Mouse (Mus musculus): ENCODE measurements around the gene Alkbh6.

The Alkbh6 gene

DNA sequence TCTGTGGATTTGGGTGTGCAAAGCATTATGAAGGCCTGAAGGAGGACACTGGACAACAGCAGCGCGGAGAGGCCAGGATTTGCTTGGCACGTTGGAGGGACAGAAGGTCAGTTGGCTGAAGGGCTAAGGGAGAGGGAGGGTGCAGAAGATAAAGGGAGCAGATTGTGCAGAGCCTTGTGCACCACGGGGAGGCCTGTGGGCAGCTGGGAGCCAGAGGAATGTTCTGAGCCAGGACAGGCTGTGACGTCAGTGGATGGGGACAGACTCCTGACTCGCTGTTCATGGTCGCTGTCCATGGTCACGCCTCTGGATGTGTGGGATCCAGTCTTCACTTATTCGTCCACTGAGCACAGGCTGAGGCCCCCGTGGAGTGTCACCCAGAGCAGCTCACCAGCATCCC lies 13.4 kb upstream of the Alkbh6 start:
- DNase-seq (ENCODE audit: low spot score): no peak

DNA sequence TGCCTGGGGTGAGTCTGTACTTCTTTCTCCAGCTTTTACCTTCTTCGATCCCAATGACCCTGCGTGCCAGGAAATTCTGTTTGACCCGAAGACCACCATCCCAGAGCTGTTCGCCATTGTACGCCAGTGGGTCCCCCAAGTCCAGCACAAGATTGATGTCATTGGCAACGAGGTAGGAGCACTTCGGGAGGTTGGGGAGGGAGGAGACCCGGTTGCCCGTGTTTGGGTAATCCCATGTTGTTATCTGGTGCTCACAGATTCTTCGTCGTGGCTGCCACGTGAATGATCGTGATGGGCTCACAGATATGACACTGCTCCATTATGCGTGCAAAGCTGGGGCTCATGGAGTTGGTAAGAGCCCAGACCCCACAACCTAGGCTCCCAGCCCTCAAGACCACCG lies 11.7 kb upstream of the Alkbh6 start:
- no peak for DNase-seq (ENCODE audit: low spot score)

DNA sequence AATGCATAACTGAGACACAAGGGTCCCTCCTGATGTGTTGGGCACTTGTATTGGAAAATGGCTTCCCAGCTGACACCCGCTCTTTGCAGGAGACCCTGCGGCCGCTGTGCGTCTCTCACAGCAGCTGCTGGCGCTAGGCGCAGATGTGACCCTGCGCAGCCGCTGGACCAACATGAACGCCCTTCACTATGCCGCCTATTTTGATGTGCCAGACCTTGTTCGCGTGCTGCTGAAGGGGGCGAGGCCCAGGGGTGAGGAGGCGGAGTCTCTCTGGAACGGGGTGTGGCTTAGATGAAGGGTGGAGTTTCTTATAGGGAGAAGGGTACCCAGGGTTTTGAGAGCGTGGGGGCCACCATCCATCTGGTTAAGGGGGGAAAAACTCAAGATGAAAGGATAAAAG lies 11.3 kb upstream of the Alkbh6 start:
- DNase-seq (ENCODE audit: low spot score): no peak

DNA sequence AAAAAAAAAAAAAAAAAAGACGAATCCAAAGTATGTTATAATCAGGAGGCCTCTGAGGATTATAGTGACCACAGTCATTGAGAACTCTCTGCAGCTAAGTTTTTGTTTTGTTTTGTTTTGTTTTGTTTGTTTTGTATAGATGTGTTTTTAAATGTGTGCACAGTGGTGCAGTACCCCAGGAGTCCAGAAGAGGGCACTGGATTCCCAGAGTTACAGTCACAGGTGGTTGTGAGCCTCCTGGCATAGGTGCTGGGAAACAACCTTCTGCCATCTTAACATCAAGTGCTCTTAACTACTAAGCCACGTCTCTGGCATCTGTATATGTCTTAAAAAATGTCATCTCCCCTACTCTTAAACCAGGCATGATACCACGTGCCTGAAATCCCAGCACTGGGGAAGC lies 7.6 kb upstream of the Alkbh6 start:
- peak; percentile 66 for DNase-seq (ENCODE audit: low spot score)

DNA sequence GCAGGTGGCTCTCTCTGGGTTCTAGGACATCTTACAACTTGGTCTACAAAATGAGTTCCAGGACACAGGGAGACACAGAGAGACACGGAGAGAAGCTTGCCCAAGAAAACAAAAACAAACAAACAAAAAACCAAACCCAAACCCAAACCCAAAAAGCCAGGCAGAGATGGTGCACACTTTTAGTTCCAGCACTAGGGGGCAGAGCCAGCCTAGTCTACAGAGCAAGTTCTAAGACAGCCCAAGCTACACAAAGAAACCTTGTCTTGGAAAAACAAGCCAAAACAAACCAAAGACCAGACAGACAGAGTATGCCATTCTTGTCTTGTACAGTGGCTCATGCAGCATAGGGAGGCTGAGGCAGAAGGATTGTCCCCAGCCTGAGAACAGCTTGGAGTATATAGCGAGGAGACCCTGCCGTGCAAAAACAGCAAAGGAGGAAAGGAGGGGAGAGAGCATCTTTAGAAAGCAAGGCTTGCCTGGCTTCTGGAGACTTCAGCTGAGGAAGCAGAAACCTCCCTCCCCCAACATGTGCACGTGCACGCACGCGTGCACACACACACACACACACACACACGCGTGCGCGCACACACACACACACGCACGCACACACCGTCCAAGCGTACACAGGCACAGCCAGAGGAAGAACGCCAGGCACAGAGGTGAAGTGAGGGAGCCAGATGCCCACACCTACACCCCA lies 2.3 kb upstream of the Alkbh6 start:
- DNase-seq (ENCODE audit: low spot score): no peak

DNA sequence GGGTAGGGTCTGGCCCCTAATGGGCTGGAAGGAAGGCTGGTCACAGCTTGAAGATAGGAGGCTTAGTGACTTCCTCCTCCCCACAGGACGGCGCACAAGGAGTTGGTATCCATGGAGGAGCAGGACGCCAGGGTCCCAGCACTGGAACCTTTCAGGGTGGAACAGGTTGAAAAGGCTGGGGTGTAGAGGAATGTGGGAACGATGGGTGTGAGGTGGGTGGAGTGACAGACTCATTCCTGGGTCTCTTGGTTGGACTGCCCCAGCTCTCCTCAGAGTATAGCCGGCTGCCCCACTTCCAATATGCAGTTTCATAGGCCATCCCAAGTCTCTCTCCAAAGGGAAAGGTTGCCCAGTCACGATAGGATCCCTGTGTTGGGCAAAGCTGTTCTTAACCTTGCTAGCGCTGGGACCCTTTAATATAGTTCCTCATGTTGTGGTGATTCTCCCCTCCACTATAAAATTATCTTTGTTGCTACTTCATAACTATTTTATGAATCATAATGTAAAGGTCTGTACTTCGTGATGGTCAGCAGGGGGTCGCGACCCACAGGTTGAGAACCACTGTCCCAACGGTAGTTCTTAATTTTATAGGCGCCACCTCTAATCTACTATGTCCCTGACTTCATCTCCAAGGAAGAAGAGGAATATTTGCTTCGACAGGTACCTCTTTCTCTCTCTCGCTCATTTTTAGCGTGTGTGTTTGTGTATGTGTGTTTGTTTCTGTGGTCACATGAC lies 1.0 kb downstream of the Alkbh6 start:
- DNase-seq (ENCODE audit: low spot score): no peak

DNA sequence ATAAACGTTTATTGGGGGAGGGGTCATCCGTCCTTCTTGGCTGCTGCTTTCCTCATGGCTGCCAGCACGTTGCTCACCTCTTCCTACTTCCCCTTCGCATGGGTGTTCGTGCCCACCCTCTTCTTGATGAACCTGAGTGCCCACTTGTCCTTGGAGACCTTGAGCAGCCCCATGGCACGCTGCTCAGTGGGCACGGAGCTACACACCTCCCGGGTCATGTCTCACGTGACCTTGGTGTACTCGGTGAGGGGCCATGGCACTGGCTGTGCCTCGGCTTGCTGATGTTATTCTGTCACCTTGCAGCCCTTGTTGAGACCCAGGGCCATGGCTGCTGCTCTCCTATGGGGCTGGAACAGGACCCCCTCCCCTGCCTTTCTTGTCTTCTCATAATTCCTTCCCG lies 1.6 kb downstream of the Alkbh6 start:
- DNase-seq (ENCODE audit: low spot score): no peak

DNA sequence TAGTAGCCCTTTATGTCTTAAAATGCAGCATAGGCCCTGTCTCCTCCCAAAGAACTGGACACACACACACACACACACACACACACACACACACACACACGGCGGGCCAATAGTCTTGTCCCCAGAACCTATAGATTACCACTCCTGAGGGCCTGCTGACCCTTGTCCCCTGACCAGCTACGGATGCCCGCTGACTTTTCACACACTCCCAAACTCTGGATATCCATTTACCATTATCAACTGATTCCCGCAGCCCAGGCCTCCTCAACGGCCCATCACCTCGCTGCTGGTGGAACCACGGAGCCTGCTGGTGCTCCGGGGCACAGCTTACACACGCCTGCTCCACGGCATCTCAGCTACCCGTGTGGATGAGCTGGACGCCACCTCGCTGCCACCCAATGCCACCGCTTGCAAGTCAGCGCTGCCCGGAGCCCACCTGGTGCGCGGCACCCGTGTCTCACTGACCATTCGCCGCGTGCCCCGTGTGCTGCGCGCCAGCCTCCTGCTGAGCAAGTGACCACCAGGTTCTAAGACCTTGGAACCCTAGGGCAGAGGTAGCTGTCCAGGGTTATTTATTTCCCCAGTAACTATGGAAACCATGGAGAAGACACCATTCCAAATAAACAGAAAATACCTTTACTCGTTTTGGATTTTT lies 5.3 kb downstream of the Alkbh6 start:
- no peak for DNase-seq (ENCODE audit: low spot score)

DNA sequence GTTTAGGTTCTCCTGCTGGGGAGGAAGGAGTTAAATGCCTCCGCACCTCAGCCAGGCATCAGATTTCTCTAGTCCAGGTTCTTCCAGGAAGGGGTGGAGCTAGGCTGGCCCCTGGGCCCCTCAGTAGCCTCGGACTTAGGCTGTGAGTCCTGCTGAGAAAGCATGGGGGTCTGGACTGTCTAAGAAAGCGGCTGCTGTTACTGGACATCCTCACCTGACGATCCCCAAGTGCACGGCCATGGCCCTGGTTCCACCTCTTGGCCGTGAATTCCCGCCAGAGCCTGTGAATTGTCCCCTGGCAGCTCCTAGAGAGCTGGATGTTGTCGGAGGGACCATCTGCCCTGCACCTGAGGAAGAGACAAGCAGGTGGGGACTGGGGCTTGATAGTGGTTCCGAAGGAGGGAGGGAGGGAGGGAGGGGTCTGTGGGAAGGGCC lies 6.2 kb downstream of the Alkbh6 start, which contains the start of gene Syne4:
Syne4 (plus strand) TSS at position 87 of the 435 bp plus-strand sequence.
- DNase-seq (ENCODE audit: low spot score): peak; percentile 31

DNA sequence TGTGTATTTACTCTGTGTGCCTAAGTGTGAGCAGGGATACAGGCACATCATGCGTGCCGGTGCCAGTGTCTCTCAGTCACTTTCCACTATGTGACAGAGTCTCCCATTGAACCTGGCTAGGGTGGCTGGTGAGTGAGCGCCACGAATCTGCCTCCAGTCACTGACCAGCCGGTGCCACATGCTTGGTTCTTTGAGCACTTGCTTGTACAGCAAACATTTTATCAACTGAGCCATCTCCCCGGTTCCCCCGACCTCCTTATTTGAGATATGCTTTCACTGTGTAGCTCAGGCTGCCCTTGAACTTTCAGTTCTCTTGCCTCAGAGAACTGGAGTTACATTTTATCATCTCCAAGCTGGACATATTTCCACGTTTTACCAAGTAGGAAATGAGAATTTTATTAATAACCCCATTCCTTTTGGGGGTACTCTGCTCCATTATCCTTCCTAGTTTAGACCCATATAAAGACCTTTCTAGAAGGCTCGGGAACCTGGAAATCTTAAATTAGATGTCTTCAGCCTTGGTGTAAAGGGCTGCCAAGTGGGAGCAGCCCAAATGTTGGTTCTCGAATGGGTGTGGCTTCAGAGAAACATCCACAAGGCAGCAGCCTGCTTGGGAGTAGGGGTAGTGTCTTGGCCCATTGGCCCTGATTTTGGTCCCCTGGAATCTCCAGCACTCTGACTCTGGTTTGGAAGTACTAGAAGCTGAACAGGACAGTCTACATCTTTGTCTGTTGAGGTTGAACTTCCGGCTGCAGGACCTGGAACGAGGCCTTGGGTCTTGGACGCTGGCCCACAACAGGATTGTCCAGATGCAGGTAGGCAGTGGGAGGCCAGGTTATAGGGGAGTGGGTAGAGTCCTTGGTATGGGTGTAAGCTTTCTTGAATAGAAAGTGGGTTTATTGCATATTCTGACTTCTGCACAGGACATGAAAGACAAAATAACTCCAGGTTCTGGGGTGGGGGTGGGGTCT lies 7.3 kb downstream of the Alkbh6 start:
- DNase-seq (ENCODE audit: low spot score): no peak

DNA sequence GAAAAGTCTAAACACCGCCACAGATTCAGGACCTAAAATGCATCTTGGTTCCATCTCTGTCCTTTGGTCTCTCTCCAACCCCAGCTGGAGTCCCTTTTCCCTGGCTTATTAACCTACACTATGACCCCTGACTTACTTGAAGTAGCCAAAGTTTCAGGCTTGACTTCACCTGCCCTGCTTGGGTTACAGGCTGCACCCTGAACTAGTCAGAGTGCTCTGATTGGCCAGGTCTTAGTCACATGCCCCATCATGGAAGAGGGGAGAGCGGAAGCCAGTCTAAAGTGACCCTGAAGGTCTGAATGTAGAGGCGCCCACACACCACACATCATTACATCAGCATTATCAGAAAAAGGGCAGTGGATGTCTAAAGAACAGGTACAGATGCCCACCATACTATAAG lies 9.6 kb downstream of the Alkbh6 start:
- no peak for DNase-seq (ENCODE audit: low spot score)

DNA sequence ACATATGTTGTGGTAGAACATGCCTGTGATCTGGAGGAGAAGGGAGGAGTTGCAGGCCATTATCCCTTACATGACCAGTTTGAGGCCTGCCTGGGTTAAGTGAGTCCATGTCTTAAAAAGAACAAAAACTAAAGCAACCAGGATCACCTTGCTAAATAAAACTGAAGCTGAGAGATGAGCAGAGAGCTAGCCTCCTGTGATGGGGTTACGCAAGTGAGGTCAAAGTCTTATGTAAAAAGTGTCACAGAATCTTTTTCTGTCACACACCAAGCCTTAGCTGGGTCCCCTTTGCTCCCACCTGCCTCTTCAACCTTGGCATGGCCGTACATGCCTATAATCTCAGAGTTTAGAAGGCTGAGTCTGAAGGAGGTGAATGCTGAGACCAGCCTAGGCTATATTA lies 12.4 kb downstream of the Alkbh6 start:
- DNase-seq (ENCODE audit: low spot score): no peak

DNA sequence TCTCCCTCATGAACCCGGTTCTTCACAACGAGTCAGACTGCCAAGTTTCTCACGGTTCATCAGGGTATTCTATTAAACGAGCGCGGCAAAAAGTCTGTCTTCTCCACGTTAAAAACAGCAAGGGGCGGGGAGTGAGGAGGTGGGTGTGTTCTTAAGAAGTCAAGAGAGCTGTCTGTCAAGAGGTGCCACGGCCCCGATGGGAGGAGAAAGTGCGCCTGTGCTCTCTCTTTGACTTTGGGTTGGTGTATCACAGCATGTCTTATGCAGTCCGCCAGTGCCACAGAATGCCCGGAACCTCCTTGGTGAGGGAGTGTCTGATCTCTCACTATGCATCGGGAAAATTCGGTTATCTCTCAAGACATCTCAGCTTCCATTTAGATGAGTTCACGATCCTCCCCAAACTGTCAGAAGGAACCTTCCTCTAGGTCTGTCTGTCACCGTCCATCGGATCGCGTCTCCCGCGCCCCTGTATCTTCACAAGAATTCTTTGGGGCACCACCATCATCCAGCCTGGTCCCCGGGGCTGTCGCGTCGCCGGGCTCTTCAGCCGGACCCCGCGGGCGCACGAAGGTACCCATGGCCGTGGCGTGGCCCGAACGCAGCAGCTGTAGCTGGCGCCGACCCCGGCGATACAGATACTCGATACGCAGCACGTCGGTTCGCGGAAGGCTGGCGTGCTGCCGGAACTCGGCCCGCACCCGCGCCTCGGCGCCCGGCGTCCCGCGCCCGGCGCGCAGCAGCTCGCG lies 13.2 kb downstream of the Alkbh6 start, which contains the start of gene E130208F15Rik:
E130208F15Rik (plus strand) TSS at position 202 of the 746 bp plus-strand sequence.
- peak; percentile 61 for DNase-seq (ENCODE audit: low spot score)

DNA sequence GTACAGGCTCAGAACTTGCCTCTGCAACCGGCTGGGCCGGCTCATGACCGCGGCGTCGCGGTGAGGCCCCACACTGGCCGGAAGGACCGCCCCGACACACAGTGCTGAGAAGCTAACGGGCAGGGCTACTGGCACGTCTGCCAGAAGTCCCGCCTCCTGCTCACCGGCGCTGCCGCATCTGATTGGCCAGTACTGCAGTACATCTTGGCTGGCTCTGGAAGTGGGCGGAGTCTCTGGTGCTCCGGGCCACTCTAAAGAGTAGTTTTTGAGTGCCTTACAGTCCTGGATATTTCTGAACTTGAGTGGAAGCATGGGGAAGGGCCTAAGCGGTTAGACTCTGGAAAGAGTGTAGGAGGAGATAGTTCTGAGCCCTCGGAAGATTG lies 13.8 kb downstream of the Alkbh6 start:
- peak; percentile 97 for DNase-seq (ENCODE audit: low spot score)

DNA sequence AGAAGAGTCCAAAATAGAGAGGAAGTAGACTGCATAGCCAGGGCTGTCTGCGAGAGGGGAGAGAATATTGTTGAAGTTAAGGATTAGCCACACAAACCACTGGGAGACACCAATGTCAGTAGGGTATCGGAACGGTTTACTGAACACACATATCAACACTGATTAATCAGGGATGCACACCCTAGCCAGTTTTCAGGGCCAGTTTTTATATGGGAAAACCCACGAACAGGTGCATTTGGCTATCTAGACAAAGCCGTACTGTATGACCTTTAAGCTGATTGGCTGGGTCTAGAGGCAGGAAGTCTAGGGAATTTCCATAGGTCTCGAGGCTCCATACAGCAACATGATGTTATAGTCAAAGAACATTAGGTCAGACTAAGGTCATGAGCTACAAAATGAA lies 14.3 kb downstream of the Alkbh6 start:
- peak; percentile 14 for DNase-seq (ENCODE audit: low spot score)

DNA sequence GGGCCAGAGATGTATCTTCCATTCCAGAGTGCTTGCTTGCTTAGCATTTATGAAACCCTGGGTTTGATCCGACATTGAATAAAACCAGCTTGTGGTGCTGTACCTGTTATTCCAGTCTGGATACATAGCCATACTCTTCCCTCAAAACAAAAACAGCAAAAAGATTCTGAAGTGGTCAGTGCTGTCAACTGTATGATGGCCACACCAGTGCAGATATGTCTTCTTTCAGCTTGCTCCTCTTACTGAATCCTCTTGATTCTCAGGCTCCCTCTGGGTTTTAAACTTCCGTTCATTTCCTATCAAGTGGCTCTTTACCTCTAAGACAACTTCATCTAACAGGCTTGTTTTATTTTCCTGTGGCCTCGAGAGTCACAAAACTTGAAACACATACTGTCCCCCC lies 15.3 kb downstream of the Alkbh6 start, which contains the start of gene Sdhaf1:
Sdhaf1 (minus strand) TSS at position 101 of the 400 bp plus-strand sequence.
- DNase-seq (ENCODE audit: low spot score): no peak

DNA sequence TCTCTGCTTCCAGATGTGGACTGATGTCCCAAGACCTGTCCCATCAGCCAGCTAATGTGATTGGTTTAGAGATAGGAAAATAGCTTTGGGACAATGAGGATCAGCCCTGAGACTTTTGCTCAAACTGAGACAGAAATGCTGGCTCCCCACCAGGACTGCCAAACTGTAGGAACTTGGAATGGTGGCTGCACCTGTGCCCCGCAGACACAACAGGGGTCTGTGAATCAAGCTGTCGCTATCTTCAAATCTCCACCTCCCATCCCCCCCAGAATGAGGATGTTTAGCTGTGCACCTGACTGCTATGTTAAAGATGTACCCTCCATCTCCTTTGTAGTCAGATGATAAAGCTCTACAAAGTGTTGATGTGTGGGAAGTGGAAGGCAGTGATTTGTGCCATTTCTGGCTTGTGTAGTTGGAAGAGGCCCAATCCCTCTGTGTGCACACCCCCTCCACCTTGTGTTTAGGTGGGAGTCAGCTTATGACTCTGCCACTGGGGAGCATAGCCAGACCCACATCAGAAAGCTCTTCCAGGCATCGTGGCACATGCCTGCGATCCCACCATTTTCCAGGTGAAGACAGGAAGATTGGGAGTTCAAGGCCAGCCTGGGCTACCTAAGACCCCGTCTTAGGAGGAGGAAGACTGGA lies 15.9 kb downstream of the Alkbh6 start:
- no peak for DNase-seq (ENCODE audit: low spot score)

DNA sequence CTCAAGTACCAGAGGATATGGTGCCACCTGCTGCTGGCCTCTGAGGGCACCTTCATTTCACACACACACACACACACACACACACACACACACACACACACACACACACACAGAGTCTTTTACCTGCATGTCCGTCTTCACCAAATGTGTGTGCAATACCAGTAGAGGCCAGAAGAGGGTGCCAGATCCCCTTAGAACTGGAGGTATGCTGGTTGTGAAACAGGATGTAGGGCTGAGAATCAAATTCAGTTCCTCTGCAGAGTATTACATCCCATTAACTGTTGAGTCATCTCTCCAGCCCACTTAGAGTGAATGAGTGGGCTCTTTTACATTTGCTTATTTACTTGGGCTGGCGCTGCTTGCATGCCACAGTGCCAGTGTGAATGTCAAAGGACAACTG lies 16.8 kb downstream of the Alkbh6 start:
- DNase-seq (ENCODE audit: low spot score): peak; percentile 60

DNA sequence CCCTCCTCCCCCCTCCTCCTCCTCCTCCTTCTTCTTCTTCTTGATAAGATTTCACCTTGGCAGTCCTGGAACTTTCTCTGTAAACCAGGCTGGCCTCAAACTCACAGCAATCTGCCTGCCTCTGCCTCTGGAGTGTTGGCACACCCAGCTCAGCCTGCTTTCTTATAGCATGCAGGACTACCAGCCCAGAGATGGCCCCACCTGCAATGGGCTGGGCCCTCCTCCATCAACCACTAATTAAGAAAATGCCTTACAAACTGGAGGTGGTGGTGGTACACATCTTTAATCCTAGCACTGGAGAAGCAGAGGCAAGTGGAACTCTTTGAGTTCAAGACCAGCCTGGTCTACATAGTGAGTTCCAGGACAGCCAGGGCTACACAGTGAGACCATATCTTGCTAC lies 17.9 kb downstream of the Alkbh6 start:
- no peak for DNase-seq (ENCODE audit: low spot score)

DNA sequence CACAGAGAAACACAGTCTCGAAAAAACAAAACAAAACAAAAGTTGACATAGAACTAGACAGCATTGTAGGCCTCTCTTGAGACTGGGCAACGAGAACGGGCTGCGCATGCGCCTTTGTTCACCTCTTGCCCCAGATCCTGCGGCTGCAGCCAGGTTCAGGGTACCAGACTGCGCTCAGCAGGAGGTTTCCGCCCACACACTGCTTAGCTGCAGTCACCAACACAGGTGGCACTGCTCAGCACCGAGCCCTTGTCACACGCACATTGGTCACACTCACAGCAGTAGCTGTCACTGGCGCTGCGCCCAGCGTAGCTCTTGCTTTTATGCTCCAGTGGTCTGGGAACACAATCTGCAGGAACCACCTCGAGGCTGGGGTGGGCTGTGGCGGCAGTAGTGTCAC lies 18.6 kb downstream of the Alkbh6 start:
- no peak for DNase-seq (ENCODE audit: low spot score)

DNA sequence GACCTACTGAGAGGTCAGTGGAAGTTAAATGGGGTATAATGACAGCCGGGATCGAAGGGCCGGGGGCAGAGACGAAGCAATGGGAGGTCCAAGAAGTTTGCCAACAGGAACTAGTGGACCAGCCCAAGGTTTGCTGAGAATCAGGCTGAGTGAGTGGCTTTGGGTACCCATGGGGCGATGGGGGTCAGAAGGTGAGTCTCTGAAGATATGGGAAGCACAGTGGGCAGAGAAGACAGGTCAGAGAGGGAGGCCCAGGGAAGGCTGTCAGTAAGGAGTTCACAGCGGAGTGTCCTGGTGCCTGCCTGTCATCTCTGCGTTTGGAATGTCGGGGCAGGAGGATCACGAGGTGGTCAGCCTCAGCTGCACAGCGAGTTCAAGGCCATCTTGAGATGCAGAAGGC lies 19.9 kb downstream of the Alkbh6 start:
- DNase-seq (ENCODE audit: low spot score): no peak

Measured in retina, embryonic 14.5 days (tissue).